Mouse (Mus musculus): ENCODE results near the gene Zfp536.

Gene Zfp536

DNA sequence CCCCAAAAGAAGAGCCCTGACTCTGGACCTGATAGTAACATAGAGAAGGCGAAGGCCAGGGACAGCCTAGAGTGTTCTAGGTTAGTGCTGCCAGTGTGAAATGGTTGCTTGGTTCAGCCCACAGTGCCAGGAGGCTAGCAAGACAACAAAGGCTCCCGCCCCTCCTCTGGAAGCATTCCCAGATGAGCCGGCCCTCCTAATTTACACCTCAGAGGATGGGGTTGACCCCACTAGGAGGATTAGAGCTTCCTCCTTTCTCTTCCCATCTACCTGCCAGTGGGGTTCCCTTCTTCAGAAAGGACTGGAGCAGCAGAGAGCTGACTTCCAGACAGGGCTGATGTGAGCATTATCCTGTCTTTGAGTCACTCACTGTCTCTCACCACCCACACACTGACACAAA is 219.8 kb downstream of the Zfp536 start:
- in situ Hi-C loops (cut with MboI, MseI), result no loop called here

- in situ Hi-C loops (cut with MboI, MseI), result no loop called here
Observed at GRCm38 (mm10) chr7:37552384-37552783, 221.1 kb downstream of the Zfp536 start.

- in situ Hi-C loops (cut with MboI, MseI), result no loop called here
Observed at GRCm38 (mm10) chr7:37548805-37549204, 224.6 kb downstream of the Zfp536 start.

GRCm38 (mm10) chr7:37544011-37544410 is 229.4 kb downstream of the Zfp536 start:
- in situ Hi-C loops (cut with MboI, MseI), result no loop called here

DNA sequence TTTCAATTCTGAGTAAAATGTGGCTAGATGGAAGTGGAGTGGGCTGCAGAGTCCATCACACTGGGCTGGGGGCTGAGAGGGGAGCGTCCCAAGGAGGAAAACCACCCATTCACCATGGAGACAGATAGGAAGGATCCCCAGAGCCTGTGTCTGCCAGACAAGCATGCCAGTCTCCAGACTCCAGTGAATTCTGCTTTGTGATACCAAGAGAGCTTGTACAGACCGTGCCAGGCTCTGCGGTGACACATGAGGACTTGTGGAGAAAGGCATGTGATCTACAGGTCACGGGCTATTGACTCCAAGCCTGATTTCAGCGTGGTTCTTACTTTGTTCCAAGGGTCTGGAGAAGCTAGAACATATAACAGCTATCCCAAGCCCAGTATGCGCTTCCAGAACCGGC is 230.5 kb downstream of the Zfp536 start:
- in situ Hi-C loops (cut with MboI, MseI), result no loop called here

DNA sequence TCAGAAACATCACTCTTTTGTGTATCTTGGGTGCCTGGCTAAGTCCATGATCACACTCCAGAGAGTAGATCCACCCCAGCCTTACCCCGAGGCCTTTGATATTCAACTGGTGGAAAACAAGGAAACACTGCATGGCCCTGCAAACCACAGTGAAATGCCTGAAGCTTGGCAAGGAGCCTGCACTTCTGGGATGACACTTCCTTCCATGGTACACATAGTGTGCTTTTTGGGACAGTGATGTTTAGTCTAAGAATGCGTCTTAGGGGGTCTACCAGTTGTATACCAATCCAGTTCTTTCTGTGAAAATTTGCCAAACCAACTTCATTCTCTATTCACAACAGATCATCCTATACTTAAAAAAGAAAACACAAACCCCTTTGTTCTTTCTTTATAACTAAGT is 242.3 kb downstream of the Zfp536 start:
- in situ Hi-C loops (cut with MboI, MseI), result no loop called here

- in situ Hi-C loops (cut with MboI, MseI), result no loop called here
Observed at GRCm38 (mm10) chr7:37528311-37528710, 245.1 kb downstream of the Zfp536 start.

DNA sequence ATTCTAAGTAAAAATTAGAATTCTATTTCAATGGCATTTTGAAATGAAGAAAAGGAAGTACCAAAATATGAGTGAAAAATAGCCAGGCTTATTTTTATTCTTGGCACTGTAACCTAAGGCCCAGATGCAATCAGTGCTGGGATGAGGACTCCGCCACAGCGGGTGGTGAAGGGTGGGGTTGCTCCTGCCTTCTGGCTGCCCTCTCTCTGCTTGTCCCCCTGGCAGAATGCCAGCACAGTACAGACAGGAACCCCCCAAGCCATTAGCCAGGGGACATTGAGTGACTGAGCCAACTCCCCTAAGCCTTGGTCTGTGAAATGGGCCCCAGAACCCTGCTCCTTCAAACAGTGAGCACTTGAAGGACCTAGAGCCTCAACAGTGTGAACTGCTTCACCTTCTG is 245.6 kb downstream of the Zfp536 start:
- in situ Hi-C loops (cut with MboI, MseI), result no loop called here

DNA sequence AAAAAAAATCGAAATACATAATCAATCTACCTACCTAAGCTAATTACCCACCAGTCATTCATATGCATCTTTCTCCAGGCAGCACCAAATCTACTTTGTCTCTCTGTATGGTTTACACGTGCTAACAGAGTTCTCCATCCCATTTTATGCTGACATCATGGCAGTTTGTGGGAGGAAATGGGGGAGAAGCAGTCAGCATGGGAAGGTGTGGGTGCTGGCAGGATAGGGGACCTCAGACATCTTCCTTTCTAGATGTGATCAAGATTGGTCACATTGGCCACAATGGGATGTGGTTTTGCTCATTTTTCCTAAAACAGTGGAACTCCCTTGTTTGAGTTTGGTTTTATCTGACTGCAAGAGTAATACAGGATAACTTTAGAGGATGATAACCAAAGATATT is 252.0 kb downstream of the Zfp536 start:
- in situ Hi-C loops (cut with MboI, MseI), result no loop called here

GRCm38 (mm10) chr7:37510933-37511675 is 262.3 kb downstream of the Zfp536 start:
- in situ Hi-C loops (cut with MboI, MseI), result no loop called here

DNA sequence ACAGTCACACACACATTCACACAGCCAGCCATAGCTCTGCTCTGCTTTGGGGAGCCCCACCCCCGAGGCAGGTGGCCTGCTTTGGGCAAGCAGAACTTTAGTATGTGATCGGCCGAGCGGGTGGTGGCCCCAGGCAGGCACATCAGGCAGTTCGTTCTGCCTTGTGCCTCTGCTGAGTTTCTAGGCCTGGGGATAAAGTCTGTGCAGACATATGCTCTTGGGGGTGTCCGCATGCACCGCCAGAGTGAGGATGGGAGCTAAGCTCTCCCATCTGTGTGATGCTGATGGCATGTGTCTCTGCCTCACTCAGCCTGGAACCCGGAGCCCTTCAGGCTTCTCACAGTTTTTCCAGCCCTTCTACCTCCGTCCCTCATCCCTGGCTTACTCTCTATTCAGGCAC is 263.7 kb downstream of the Zfp536 start:
- in situ Hi-C loops (cut with MboI, MseI), result no loop called here

GRCm38 (mm10) chr7:37505548-37505947 is 267.9 kb downstream of the Zfp536 start:
- in situ Hi-C loops (cut with MboI, MseI), result no loop called here

- in situ Hi-C loops (cut with MboI, MseI), result no loop called here
Observed at GRCm38 (mm10) chr7:37505096-37505495, 268.3 kb downstream of the Zfp536 start.

DNA sequence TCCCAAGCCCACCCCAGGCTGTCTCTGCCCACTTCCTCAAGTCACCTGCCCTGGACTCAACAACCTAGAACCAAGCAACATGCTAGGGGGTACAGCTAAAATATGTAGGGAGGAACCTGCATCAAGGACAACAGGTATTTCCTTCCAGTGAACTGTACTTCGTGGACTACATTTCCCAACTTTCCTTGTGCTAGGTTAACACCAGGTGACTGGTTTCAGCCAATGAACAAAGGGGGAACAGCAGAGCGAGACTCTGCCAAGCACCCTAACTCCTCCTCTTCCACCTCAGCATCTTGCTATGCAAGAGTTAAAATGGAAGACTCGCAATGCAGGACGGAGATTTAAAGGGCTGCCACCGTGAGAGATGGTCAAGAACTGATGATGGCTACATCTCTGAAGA is 274.6 kb downstream of the Zfp536 start:
- in situ Hi-C loops (cut with MboI, MseI), result loop anchor here (25.0 kb wide), 1 partner anchor 663 kb away; no protein-coding TSS in a partner anchor

DNA sequence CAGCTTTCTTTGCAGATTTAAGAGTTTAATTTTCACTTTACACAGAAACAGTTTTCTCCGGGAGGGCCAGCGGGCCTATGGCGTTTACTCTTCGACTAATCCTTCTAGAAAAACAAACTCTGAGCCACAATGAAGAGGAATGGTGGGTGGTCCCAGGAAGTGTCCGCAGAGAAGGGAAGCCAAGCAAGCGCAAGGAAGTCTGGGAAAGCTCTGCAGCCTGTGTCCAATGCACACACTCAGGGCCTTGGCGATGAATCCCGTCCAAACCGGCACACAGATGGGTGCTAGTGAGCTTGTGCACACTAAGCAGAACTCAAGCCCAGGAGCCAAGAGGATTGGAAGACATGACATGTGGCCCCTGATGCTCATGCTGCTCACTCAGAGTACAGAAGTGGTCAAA is 276.9 kb downstream of the Zfp536 start:
- in situ Hi-C loops (cut with MboI, MseI), result loop anchor here (25.0 kb wide), 1 partner anchor 666 kb away; no protein-coding TSS in a partner anchor

- in situ Hi-C loops (cut with MboI, MseI), result loop anchor here (25.0 kb wide), 1 partner anchor 672 kb away; no protein-coding TSS in a partner anchor
Observed at GRCm38 (mm10) chr7:37490312-37490711, 283.1 kb downstream of the Zfp536 start.

GRCm38 (mm10) chr7:37484946-37485345 is 288.5 kb downstream of the Zfp536 start:
- in situ Hi-C loops (cut with MboI, MseI), result loop anchor here (25.0 kb wide), 1 partner anchor 677 kb away; no protein-coding TSS in a partner anchor

- in situ Hi-C loops (cut with MboI, MseI), result loop anchor here (25.0 kb wide), 1 partner anchor 680 kb away; no protein-coding TSS in a partner anchor
Observed at GRCm38 (mm10) chr7:37482564-37482963, 290.9 kb downstream of the Zfp536 start.

GRCm38 (mm10) chr7:37481165-37481564 is 292.3 kb downstream of the Zfp536 start:
- in situ Hi-C loops (cut with MboI, MseI), result loop anchor here (25.0 kb wide), 1 partner anchor 681 kb away; no protein-coding TSS in a partner anchor

GRCm38 (mm10) chr7:37477309-37477708 is 296.1 kb downstream of the Zfp536 start:
- in situ Hi-C loops (cut with MboI, MseI), result loop anchor here (25.0 kb wide), 1 partner anchor 685 kb away; no protein-coding TSS in a partner anchor

GRCm38 (mm10) chr7:37475485-37475884 is 298.0 kb downstream of the Zfp536 start:
- in situ Hi-C loops (cut with MboI, MseI), result loop anchor here (25.0 kb wide), 1 partner anchor 687 kb away; no protein-coding TSS in a partner anchor

- in situ Hi-C loops (cut with MboI, MseI), result no loop called here
Observed at GRCm38 (mm10) chr7:37474284-37474683, 299.2 kb downstream of the Zfp536 start.

All from T-helper 2 cell (primary cell).